Comparison of ENCODE assay signal across 8 mouse cellular contexts in the genomic region with DNA sequence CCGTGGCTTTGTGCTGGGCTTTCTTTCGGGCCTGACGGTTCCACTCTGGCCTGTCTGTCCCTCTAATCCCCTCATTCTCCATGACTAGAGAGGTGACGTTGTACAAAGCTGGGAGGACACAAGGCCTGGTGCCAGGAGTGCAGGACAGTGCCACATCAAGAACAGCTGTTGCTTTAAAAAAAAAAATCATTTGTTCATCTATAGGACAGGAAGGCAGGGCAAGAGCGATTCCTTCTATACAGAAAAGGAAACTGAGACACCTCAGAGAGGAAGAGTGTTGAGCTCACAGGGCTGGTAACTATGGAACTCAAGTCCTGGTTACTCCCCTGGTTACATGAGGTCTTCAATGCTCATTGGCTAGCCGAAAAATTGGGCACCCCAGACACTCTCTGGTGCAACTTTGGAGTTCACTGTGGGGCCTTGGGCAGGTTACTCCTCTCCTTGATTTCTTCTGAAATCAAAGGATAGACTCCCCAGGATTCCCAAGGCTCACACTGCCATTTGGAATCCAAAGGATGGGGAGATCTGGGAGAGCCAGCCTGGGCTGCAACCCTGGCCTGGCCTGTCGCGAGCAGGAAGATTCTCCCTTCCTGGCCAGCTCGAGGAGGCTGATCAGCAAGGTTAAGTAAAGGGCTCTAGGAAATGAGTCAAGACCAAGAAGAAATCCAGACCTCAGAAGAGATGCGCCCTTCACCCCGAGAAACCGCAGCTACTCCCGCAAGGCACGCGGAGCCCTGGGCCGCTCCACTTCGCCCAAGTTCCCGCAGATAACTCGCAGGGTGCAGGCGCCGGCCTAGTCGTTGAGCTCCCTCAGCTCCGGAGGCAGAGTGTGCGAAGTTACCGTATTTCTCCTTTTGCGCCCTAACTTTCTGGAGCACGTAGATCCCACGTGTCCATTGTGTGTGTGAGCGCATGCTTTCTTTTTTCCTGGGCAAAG. TPM values are rescaled to one million over a fixed set of nuclear protein-coding genes. Genes with fewer than 3 reads are reported as not detected.
DNase-seq lines count a peak whose midpoint lies in the region; ATAC-seq and TF ChIP-seq lines count a peak whose summit lies in the region.

No protein-coding gene starts in this region.

- no peak for TF ChIP-seq CTCF in liver, embryonic 14.5 days (IDR thresholded peaks at IDR 0.05; ENCODE audit: low read depth)

- peak; percentile 21; the same call in 1 of the 2 replicates for ATAC-seq in embryonic facial prominence, embryonic 11.5 days (replicated peaks; ENCODE audit: insufficient number of reproducible peaks, low FRiP score, low TSS enrichment, low read depth)
- ATAC-seq in heart, embryonic 12.5 days (ENCODE audit: insufficient number of reproducible peaks, low FRiP score), result 0 out of 2 replicates have a peak, but pooled peaks have one; percentile 23
- peak; percentile 33 for ATAC-seq in kidney, embryonic 15.5 days (replicated peaks; ENCODE audit: low FRiP score)
- ATAC-seq in liver, embryonic 14.5 days (ENCODE audit: insufficient read depth), result peak; percentile 51; the same call in 1 of the 2 replicates
- peak; percentile 49 for ATAC-seq in neural tube, embryonic 11.5 days (ENCODE audit: insufficient read depth, low FRiP score, low TSS enrichment)

- H3K4me1 ChIP-seq in embryonic facial prominence, embryonic 11.5 days (ENCODE audit: control insufficient read depth, insufficient read depth, low read length), result peaks cover 3% of the 10 kb centered on the region; the same call in 1 of the 2 replicates
- peaks cover 25% of the 10 kb centered on the region for H3K4me1 ChIP-seq in heart, embryonic 12.5 days (replicated peaks)
- H3K4me1 ChIP-seq in kidney, embryonic 15.5 days, result peaks cover 28% of the 10 kb centered on the region
- H3K4me1 ChIP-seq in liver, embryonic 14.5 days (replicated peaks; ENCODE audit: control insufficient read depth in 2 of 2, insufficient read depth in 2 of 2, low read length in 1 of 2), result peaks cover 3 to 16% of the 10 kb centered on the region in 2 experiments; a peak in 2 of 4 replicates
- peaks cover 16% of the 10 kb centered on the region for H3K4me1 ChIP-seq in neural tube, embryonic 11.5 days (ENCODE audit: control insufficient read depth, insufficient read depth, low read length)

- peak overlapping the region; percentile 53 for H3K9ac ChIP-seq in embryonic facial prominence, embryonic 11.5 days (replicated peaks; ENCODE audit: low read length)
- peak overlapping the region; percentile 20 for H3K9ac ChIP-seq in heart, embryonic 12.5 days
- H3K9ac ChIP-seq in kidney, embryonic 15.5 days, result no peak overlapping the region
- no peak overlapping the region for H3K9ac ChIP-seq in liver, embryonic 14.5 days (replicated peaks)
- H3K9ac ChIP-seq in neural tube, embryonic 11.5 days (ENCODE audit: low read length), result peak overlapping the region; percentile 23

- 3% methylated on average over 29 of the region's 29 CpGs for WGBS in embryonic facial prominence, embryonic 11.5 days
- 11% methylated on average over 29 of the region's 29 CpGs for WGBS in heart, embryonic 12.5 days
- WGBS in kidney, embryonic 15.5 days, result 9% methylated on average over 28 of the region's 29 CpGs
- WGBS in liver, embryonic 14.5 days (ENCODE audit: insufficient replicate concordance), result 12% methylated on average over 29 of the region's 29 CpGs
- 4% methylated on average over 29 of the region's 29 CpGs for WGBS in neural tube, embryonic 11.5 days

- H3K27ac ChIP-seq in embryonic facial prominence, embryonic 11.5 days (replicated peaks; ENCODE audit: low read depth, low read length), result peak overlapping the region; percentile 68
- peak overlapping the region; percentile 41; the same call in 1 of the 2 replicates for H3K27ac ChIP-seq in heart, embryonic 12.5 days (ENCODE audit: poor library complexity, severe bottlenecking)
- H3K27ac ChIP-seq in kidney, embryonic 15.5 days, result peak overlapping the region; percentile 81
- no peak overlapping the region for H3K27ac ChIP-seq in liver, embryonic 14.5 days
- peak overlapping the region; percentile 63 for H3K27ac ChIP-seq in neural tube, embryonic 11.5 days (ENCODE audit: low read depth, low read length)

- no peaks in the 10 kb centered on the region for H3K9me3 ChIP-seq in embryonic facial prominence, embryonic 11.5 days (replicated peaks; ENCODE audit: control insufficient read depth, low read length)
- H3K9me3 ChIP-seq in heart, embryonic 12.5 days (replicated peaks), result 0 out of 2 replicates have a peak, but pooled peaks cover 4% of the 10 kb centered on the region
- no peaks in the 10 kb centered on the region for H3K9me3 ChIP-seq in kidney, embryonic 15.5 days (replicated peaks)
- no peaks in the 10 kb centered on the region for H3K9me3 ChIP-seq in liver, embryonic 14.5 days (ENCODE audit: control insufficient read depth, low read length)
- no peaks in the 10 kb centered on the region for H3K9me3 ChIP-seq in neural tube, embryonic 11.5 days (ENCODE audit: control insufficient read depth, low read length)

- peak overlapping the region; percentile 17; the same call in 1 of the 2 replicates for H3K4me3 ChIP-seq in embryonic facial prominence, embryonic 11.5 days (ENCODE audit: low read depth, low read length)
- H3K4me3 ChIP-seq in heart, embryonic 12.5 days, result peak overlapping the region; percentile 3
- H3K4me3 ChIP-seq in kidney, embryonic 15.5 days (replicated peaks), result peak overlapping the region; percentile 21
- peak overlapping the region; percentile 15 to 23; a peak in 2 of 4 replicates for H3K4me3 ChIP-seq in liver, embryonic 14.5 days (ENCODE audit: insufficient read depth in 1 of 2, low read depth in 2 of 2, low read length in 2 of 2)
- H3K4me3 ChIP-seq in neural tube, embryonic 11.5 days (ENCODE audit: low read depth, low read length), result no peak overlapping the region

- H3K36me3 ChIP-seq in embryonic facial prominence, embryonic 11.5 days (replicated peaks; ENCODE audit: control insufficient read depth, insufficient read depth, low read depth, low read length), result no peaks in the 10 kb centered on the region
- H3K36me3 ChIP-seq in heart, embryonic 12.5 days, result no peaks in the 10 kb centered on the region
- no peaks in the 10 kb centered on the region for H3K36me3 ChIP-seq in kidney, embryonic 15.5 days
- H3K36me3 ChIP-seq in liver, embryonic 14.5 days (replicated peaks; ENCODE audit: control insufficient read depth, insufficient read depth, low read depth), result no peaks in the 10 kb centered on the region
- H3K36me3 ChIP-seq in neural tube, embryonic 11.5 days (ENCODE audit: control insufficient read depth, insufficient read depth, low read length), result no peaks in the 10 kb centered on the region

- DNase-seq in layer of hippocampus, adult 11-12 months (ENCODE audit: low spot score), result peak; percentile 52
- no peak for DNase-seq in layer of hippocampus, adult 9-10 months (ENCODE audit: low spot score)
- peak; percentile 89 for DNase-seq in embryonic facial prominence, embryonic 11.5 days (ENCODE audit: low spot score)
- DNase-seq in liver, embryonic 14.5 days (ENCODE audit: low read depth in 3 of 3, low spot score in 3 of 3), result no peak
- DNase-seq in neural tube, embryonic 11.5 days (ENCODE audit: low spot score), result peak; percentile 71
- DNase-seq in thymus, postnatal 0 days (ENCODE audit: low spot score), result peak; percentile 76

- no peak for TF ChIP-seq EP300 in liver, embryonic 14.5 days (IDR thresholded peaks at IDR 0.05; ENCODE audit: low read depth)

- peak overlapping the region; percentile 34 for H3K4me2 ChIP-seq in embryonic facial prominence, embryonic 11.5 days (ENCODE audit: low read depth, low read length)
- H3K4me2 ChIP-seq in heart, embryonic 12.5 days, result peak overlapping the region; percentile 42
- peak overlapping the region; percentile 48 for H3K4me2 ChIP-seq in kidney, embryonic 15.5 days
- peak overlapping the region; percentile 45 for H3K4me2 ChIP-seq in liver, embryonic 14.5 days (ENCODE audit: low read depth)
- H3K4me2 ChIP-seq in neural tube, embryonic 11.5 days (ENCODE audit: low read depth), result peak overlapping the region; percentile 20

- no peaks in the 10 kb centered on the region for H3K27me3 ChIP-seq in embryonic facial prominence, embryonic 11.5 days (ENCODE audit: control insufficient read depth, insufficient read depth, low read length)
- H3K27me3 ChIP-seq in heart, embryonic 12.5 days (replicated peaks), result no peaks in the 10 kb centered on the region
- peaks cover 13% of the 10 kb centered on the region; the same call in 1 of the 2 replicates for H3K27me3 ChIP-seq in kidney, embryonic 15.5 days
- no peaks in the 10 kb centered on the region; the same call in 1 of the 2 replicates for H3K27me3 ChIP-seq in liver, embryonic 14.5 days (ENCODE audit: control insufficient read depth, insufficient read depth, low read length)
- H3K27me3 ChIP-seq in neural tube, embryonic 11.5 days (ENCODE audit: control insufficient read depth, insufficient read depth, low read length), result no peaks in the 10 kb centered on the region

RNA-seq across cellular contexts. Expression of gene 1700122O11Rik, which starts 3.5 kb away (rescaled TPM):
- polyA plus RNA-seq in embryonic facial prominence, embryonic 11.5 days (2014; fragmentation: Nextera tagmentation; extraction: Ambion mirVana), result not detected in 2 replicates
- polyA plus RNA-seq in heart, embryonic 12.5 days (2016; fragmentation: Nextera tagmentation; extraction: Ambion mirVana), result not detected in 2 replicates
- polyA plus RNA-seq in kidney, embryonic 15.5 days (2015; fragmentation: Nextera tagmentation; extraction: Ambion mirVana), result not detected in 2 replicates
- not detected in 2 replicates for polyA plus RNA-seq in liver, embryonic 14.5 days (2012; rRNA removed)
- not detected in 2 replicates for polyA plus RNA-seq in liver, embryonic 14.5 days (2014; fragmentation: Nextera tagmentation; extraction: Ambion mirVana)
- not detected in 2 replicates for polyA plus RNA-seq in neural tube, embryonic 11.5 days (2014; fragmentation: Nextera tagmentation; extraction: Ambion mirVana)
- polyA plus RNA-seq in thymus, postnatal 0 days (2015; fragmentation: Nextera tagmentation; extraction: Ambion mirVana), result not detected in 2 replicates

RNA-seq across cellular contexts. Expression of gene 1700067P10Rik, which starts 47.5 kb away (rescaled TPM):
- not detected in 2 replicates for polyA plus RNA-seq in embryonic facial prominence, embryonic 11.5 days (2014; fragmentation: Nextera tagmentation; extraction: Ambion mirVana)
- polyA plus RNA-seq in heart, embryonic 12.5 days (2016; fragmentation: Nextera tagmentation; extraction: Ambion mirVana), result not detected in 2 replicates
- not detected in 2 replicates for polyA plus RNA-seq in kidney, embryonic 15.5 days (2015; fragmentation: Nextera tagmentation; extraction: Ambion mirVana)
- polyA plus RNA-seq in liver, embryonic 14.5 days (2012; rRNA removed), result not detected in 2 replicates
- not detected in 2 replicates for polyA plus RNA-seq in liver, embryonic 14.5 days (2014; fragmentation: Nextera tagmentation; extraction: Ambion mirVana)
- not detected in 2 replicates for polyA plus RNA-seq in neural tube, embryonic 11.5 days (2014; fragmentation: Nextera tagmentation; extraction: Ambion mirVana)
- not detected in 2 replicates for polyA plus RNA-seq in thymus, postnatal 0 days (2015; fragmentation: Nextera tagmentation; extraction: Ambion mirVana)

Comparison
In these comparisons a context has a peak if more than half of its experiments do, and no peak if none do; other contexts are left out.
1. DNase-seq: peak in layer of hippocampus, adult 11-12 months (single experiment), embryonic facial prominence, embryonic 11.5 days (single experiment), neural tube, embryonic 11.5 days (single experiment) and thymus, postnatal 0 days (single experiment); none in layer of hippocampus, adult 9-10 months (single experiment) and liver, embryonic 14.5 days (0 of 3).
2. H3K9ac ChIP-seq: peak in embryonic facial prominence, embryonic 11.5 days (single experiment), heart, embryonic 12.5 days (single experiment) and neural tube, embryonic 11.5 days (single experiment); none in kidney, embryonic 15.5 days (single experiment) and liver, embryonic 14.5 days (single experiment).
3. Peak in every context shown above with its lines, with median percentiles within 50 percentile points of each other: ATAC-seq and H3K4me2 ChIP-seq.